Mouse (Mus musculus) limb, embryonic 14.5 days (tissue): ENCODE results near the gene Nufip2. TPM values are rescaled to one million over a fixed set of nuclear protein-coding genes. Genes with fewer than 3 reads are reported as not detected.

Source experiments
- ATAC-seq: fragments of 200-750 bp; cut with Nextera tagmentation; 2 replicates; pipeline ENCODE4 v1.8.0; 2017; ENCODE audit warnings: low read depth, moderate number of reproducible peaks, moderate TSS enrichment; ENCODE audit not compliant: low FRiP score
- DNase-seq: peaks from one replicate; pipeline ENCODE4 v3.0.0-alpha.2; 2015; ENCODE audit warnings: low spot score
- H3K27ac ChIP-seq: fragments of 300-500 bp; sonication (generic); replicated peaks from 2 replicates; pipeline ENCODE4 v1.5.1; 2014; ENCODE audit warnings: low read depth, mild to moderate bottlenecking, low read length, moderate library complexity, mixed read lengths
- H3K27me3 ChIP-seq: fragments of 300-500 bp; sonication (generic); 2 replicates; pipeline ENCODE4 v1.6.1; 2014; ENCODE audit warnings: low read length, mixed read lengths; ENCODE audit not compliant: control insufficient read depth, insufficient read depth
- H3K36me3 ChIP-seq: fragments of 300-500 bp; sonication (generic); 2 replicates; pipeline ENCODE4 v1.6.1; 2014; ENCODE audit warnings: mild to moderate bottlenecking, low read length, moderate library complexity, mixed read lengths; ENCODE audit not compliant: control insufficient read depth, insufficient read depth
- H3K4me1 ChIP-seq: fragments of 300-500 bp; sonication (generic); 2 replicates; pipeline ENCODE4 v1.6.1; 2014; ENCODE audit warnings: antibody characterized with exemption, low read length, mixed read lengths; ENCODE audit not compliant: control insufficient read depth, insufficient read depth
- H3K4me2 ChIP-seq: fragments of 300-500 bp; sonication (generic); replicated peaks from 2 replicates; pipeline ENCODE4 v1.6.1; 2014; ENCODE audit warnings: low read depth, mild to moderate bottlenecking, low read length, moderate library complexity; ENCODE audit not compliant: severe bottlenecking
- H3K4me3 ChIP-seq: fragments of 300-500 bp; sonication (generic); replicated peaks from 2 replicates; pipeline ENCODE4 v1.5.1; 2014; ENCODE audit warnings: low read length
- H3K9ac ChIP-seq: fragments of 300-500 bp; sonication (generic); 2 replicates; pipeline ENCODE4 v1.6.1; 2014; ENCODE audit warnings: mild to moderate bottlenecking, low read depth, low read length, moderate library complexity; ENCODE audit not compliant: severe bottlenecking
- H3K9me3 ChIP-seq: fragments of 300-500 bp; sonication (generic); 2 replicates; pipeline ENCODE4 v1.6.1; 2016; ENCODE audit warnings: low read length; ENCODE audit not compliant: control insufficient read depth
- POLR2A ChIP-seq: fragments of 200-500 bp; IDR thresholded peaks from 2 replicates; pipeline ENCODE4 v1.8.0; 2012; ENCODE audit warnings: inconsistent platforms, mild to moderate bottlenecking, moderate library complexity, borderline replicate concordance; ENCODE audit not compliant: insufficient read depth, insufficient read length; ENCODE audit errors: extremely low read depth
- WGBS: fragments of 180-500 bp; shearing (Covaris S2); extraction: QIAGEN DNeasy Blood & Tissue Kit; methylation state at CpG from one replicate; pipeline ENCODE4 v1.1.7; 2014; 5-methylcytosine and 5-hydroxymethylcytosine counted together
- polyA plus RNA-seq, 2 experiments: library from polyadenylated mRNA; depleted of rRNA in 1 of 2; stranded (reverse) in 1 of 2; unstranded in 1 of 2; fragments of >200 nt; fragmentation: Nextera tagmentation in 1 of 2; extraction: Ambion mirVana in 1 of 2; gene quantifications; 2 replicates each; pipeline versions ENCODE4 v1.2.1 to v1.2.3; 2012 to 2014

The Nufip2 gene
- polyA plus RNA-seq, 2 experiments: 5.8 to 21.3 TPM

DNA sequence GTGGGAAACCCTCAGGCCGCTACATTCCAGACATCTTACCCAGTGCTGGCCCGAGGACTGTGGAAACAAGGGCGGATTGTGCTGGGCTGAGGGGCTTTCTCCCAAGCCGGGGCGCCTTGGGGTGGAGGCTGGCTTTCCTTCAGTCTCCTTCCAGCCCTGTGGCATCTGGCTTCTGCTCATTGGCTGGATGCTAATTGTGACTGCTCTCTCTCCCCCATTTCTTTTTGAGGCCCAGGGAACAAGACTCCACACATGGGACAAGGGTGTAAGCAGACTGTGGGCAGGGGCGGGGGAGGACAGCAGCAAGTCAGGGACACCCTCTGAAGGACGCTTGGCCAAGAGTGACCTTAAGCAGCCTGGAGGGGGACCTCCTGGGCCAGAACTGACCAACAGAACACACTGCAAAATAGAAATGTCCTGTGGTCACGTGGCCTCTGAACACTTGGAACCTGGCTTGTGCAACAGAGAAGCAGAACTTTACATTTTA is 105.3 kb downstream of the Nufip2 start:
- ATAC-seq: peak; percentile 56
- Histone ChIP-seq H3K4me2 (peak overlapping the region; percentile 16), H3K27me3 (no peaks in the 10 kb centered on the region), H3K36me3 (no peaks in the 10 kb centered on the region), H3K4me1 (peaks cover 32% of the 10 kb centered on the region), H3K9ac (0 out of 2 replicates have a peak overlapping the region, but pooled peaks have one; percentile 21), H3K4me3 (no peak overlapping the region), H3K27ac (peak overlapping the region; percentile 86), H3K9me3 (no peaks in the 10 kb centered on the region)
- no peak for TF ChIP-seq POLR2A
- WGBS: 23% methylated on average over 8 of the region's 8 CpGs
- DNase-seq: peak; percentile 65

Other genes starting within 250 kb of the Nufip2 start
- 10.3 and 10.5 TPM in 2 replicates for gene Coro6, start 223.7 kb upstream of the Nufip2 start, polyA plus RNA-seq (2012; rRNA removed)
- gene Coro6, start 223.7 kb upstream of the Nufip2 start, polyA plus RNA-seq (2014; fragmentation: Nextera tagmentation; extraction: Ambion mirVana): 1.5 and 2.3 TPM in 2 replicates
- gene Ankrd13b, start 196.5 kb upstream of the Nufip2 start, polyA plus RNA-seq (2012; rRNA removed): 98.1 and 133 TPM in 2 replicates
- gene Ankrd13b, start 196.5 kb upstream of the Nufip2 start, polyA plus RNA-seq (2014; fragmentation: Nextera tagmentation; extraction: Ambion mirVana): 13.9 and 15.1 TPM in 2 replicates
- 57.1 and 71.7 TPM in 2 replicates for gene Git1, start 192.6 kb upstream of the Nufip2 start, polyA plus RNA-seq (2012; rRNA removed)
- gene Git1, start 192.6 kb upstream of the Nufip2 start, polyA plus RNA-seq (2014; fragmentation: Nextera tagmentation; extraction: Ambion mirVana): 17.3 and 18.2 TPM in 2 replicates
- 0.50 and 0.93 TPM in 2 replicates for gene Abhd15, start 171.0 kb upstream of the Nufip2 start, polyA plus RNA-seq (2012; rRNA removed)
- gene Abhd15, start 171.0 kb upstream of the Nufip2 start, polyA plus RNA-seq (2014; fragmentation: Nextera tagmentation; extraction: Ambion mirVana): 1.5 and 1.8 TPM in 2 replicates
- 51.1 and 77.3 TPM in 2 replicates for gene Trp53i13, start 170.2 kb upstream of the Nufip2 start, polyA plus RNA-seq (2012; rRNA removed)
- gene Trp53i13, start 170.2 kb upstream of the Nufip2 start, polyA plus RNA-seq (2014; fragmentation: Nextera tagmentation; extraction: Ambion mirVana): 67.3 and 69.0 TPM in 2 replicates
- gene Gm10392, start 167.0 kb upstream of the Nufip2 start, polyA plus RNA-seq (2012; rRNA removed): not detected in 2 replicates
- gene Gm10392, start 167.0 kb upstream of the Nufip2 start, polyA plus RNA-seq (2014; fragmentation: Nextera tagmentation; extraction: Ambion mirVana): 0.12 TPM in 1 of 2 replicates, not detected in the other
- 11.8 TPM in 2 replicates for gene Taok1, start 78.3 kb upstream of the Nufip2 start, polyA plus RNA-seq (2012; rRNA removed)
- gene Taok1, start 78.3 kb upstream of the Nufip2 start, polyA plus RNA-seq (2014; fragmentation: Nextera tagmentation; extraction: Ambion mirVana): 19.2 and 19.3 TPM in 2 replicates
- gene Cryba1, start 39.1 kb downstream of the Nufip2 start, polyA plus RNA-seq (2012; rRNA removed): not detected in 2 replicates
- gene Cryba1, start 39.1 kb downstream of the Nufip2 start, polyA plus RNA-seq (2014; fragmentation: Nextera tagmentation; extraction: Ambion mirVana): not detected in 2 replicates
- gene Myo18a, start 77.1 kb downstream of the Nufip2 start, polyA plus RNA-seq (2012; rRNA removed): 42.9 and 47.0 TPM in 2 replicates
- gene Myo18a, start 77.1 kb downstream of the Nufip2 start, polyA plus RNA-seq (2014; fragmentation: Nextera tagmentation; extraction: Ambion mirVana): 43.5 and 45.3 TPM in 2 replicates
- not detected in 2 replicates for gene Gm10277, start 101.6 kb downstream of the Nufip2 start, polyA plus RNA-seq (2012; rRNA removed)
- gene Gm10277, start 101.6 kb downstream of the Nufip2 start, polyA plus RNA-seq (2014; fragmentation: Nextera tagmentation; extraction: Ambion mirVana): 0.75 and 0.89 TPM in 2 replicates
- gene Pipox, start 207.9 kb downstream of the Nufip2 start, polyA plus RNA-seq (2012; rRNA removed): 1.1 and 1.3 TPM in 2 replicates
- 0.94 and 1.1 TPM in 2 replicates for gene Pipox, start 207.9 kb downstream of the Nufip2 start, polyA plus RNA-seq (2014; fragmentation: Nextera tagmentation; extraction: Ambion mirVana)
- 1.2 and 1.4 TPM in 2 replicates for gene Sez6, start 244.6 kb downstream of the Nufip2 start, polyA plus RNA-seq (2012; rRNA removed)
- 0.98 and 1.2 TPM in 2 replicates for gene Sez6, start 244.6 kb downstream of the Nufip2 start, polyA plus RNA-seq (2014; fragmentation: Nextera tagmentation; extraction: Ambion mirVana)